Mouse (Mus musculus) intestine, embryonic 15.5 days (tissue): ENCODE measurements around the gene Strip1. TPM values are rescaled to one million over a fixed set of nuclear protein-coding genes. Genes with fewer than 3 reads are reported as not detected.

ENCODE experiments used
- ATAC-seq: fragments of 200-750 bp; cut with Nextera tagmentation; 2 replicates; pipeline ENCODE4 v1.8.0; 2017; ENCODE audit warnings: moderate TSS enrichment, moderate library complexity
- H3K27ac ChIP-seq: fragments of 300-500 bp; sonication (generic); 2 replicates; pipeline ENCODE4 v1.5.1; 2015; ENCODE audit warnings: mild to moderate bottlenecking, inconsistent platforms
- H3K27me3 ChIP-seq: fragments of 300-500 bp; sonication (generic); replicated peaks from 2 replicates; pipeline ENCODE4 v1.6.1; 2015; ENCODE audit warnings: inconsistent platforms
- H3K36me3 ChIP-seq: fragments of 300-500 bp; sonication (generic); 2 replicates; pipeline ENCODE4 v1.6.1; 2015; ENCODE audit warnings: inconsistent platforms
- H3K4me1 ChIP-seq: fragments of 300-500 bp; sonication (generic); replicated peaks from 2 replicates; pipeline ENCODE4 v1.6.1; 2015; ENCODE audit warnings: inconsistent platforms
- H3K4me2 ChIP-seq: fragments of 300-500 bp; sonication (generic); replicated peaks from 2 replicates; pipeline ENCODE4 v1.6.1; 2015; ENCODE audit warnings: mild to moderate bottlenecking, inconsistent platforms
- H3K4me3 ChIP-seq: fragments of 300-500 bp; sonication (generic); replicated peaks from 2 replicates; pipeline ENCODE4 v1.5.1; 2015; ENCODE audit warnings: inconsistent platforms
- H3K9ac ChIP-seq: fragments of 300-500 bp; sonication (generic); 2 replicates; pipeline ENCODE4 v1.6.1; 2015; ENCODE audit warnings: inconsistent platforms
- H3K9me3 ChIP-seq: fragments of 300-500 bp; sonication (generic); 2 replicates; pipeline ENCODE4 v1.6.1; 2016; ENCODE audit warnings: inconsistent platforms
- WGBS: fragments of 180-500 bp; shearing (Covaris S2); methylation state at CpG from one replicate; pipeline ENCODE4 v1.1.7; 2015; 5-methylcytosine and 5-hydroxymethylcytosine counted together
- polyA plus RNA-seq: library from polyadenylated mRNA; unstranded; fragments of >200 nt; fragmentation: Nextera tagmentation; extraction: Ambion mirVana; gene quantifications from 2 replicates; pipeline ENCODE4 v1.2.1, GENCODE M21; 2015

Gene Strip1
- polyA plus RNA-seq, 1 experiment from 2014 or later: 37.3 TPM

- no peak for ATAC-seq
- Histone ChIP-seq H3K36me3 (no peaks in the 10 kb centered on the region), H3K4me3 (peak overlapping the region; percentile 27), H3K4me1 (peaks cover 5% of the 10 kb centered on the region; the same call in 1 of the 2 replicates), H3K9me3 (no peaks in the 10 kb centered on the region), H3K4me2 (peak overlapping the region; percentile 58), H3K27me3 (peaks cover 81% of the 10 kb centered on the region), H3K27ac (no peak overlapping the region), H3K9ac (no peak overlapping the region)
- WGBS: 4% methylated on average over 18 of the region's 18 CpGs
Measured at GRCm38 (mm10) chr3:107582130-107582874, 49.2 kb downstream of the Strip1 start.

- ATAC-seq: no peak
- Histone ChIP-seq H3K4me3 (no peak overlapping the region), H3K9me3 (no peaks in the 10 kb centered on the region), H3K27me3 (peaks cover 71% of the 10 kb centered on the region), H3K4me1 (peaks cover 5% of the 10 kb centered on the region; the same call in 1 of the 2 replicates), H3K36me3 (no peaks in the 10 kb centered on the region), H3K9ac (no peak overlapping the region), H3K4me2 (no peak overlapping the region), H3K27ac (no peak overlapping the region)
- 9% methylated on average over 15 of the region's 15 CpGs for WGBS
Measured at GRCm38 (mm10) chr3:107581103-107582010, 50.1 kb downstream of the Strip1 start.

GRCm38 (mm10) chr3:107579466-107579865 lies 52.0 kb downstream of the Strip1 start:
- Histone ChIP-seq H3K4me2 (no peak overlapping the region), H3K4me1 (peaks cover 5% of the 10 kb centered on the region; the same call in 1 of the 2 replicates), H3K9ac (no peak overlapping the region), H3K36me3 (no peaks in the 10 kb centered on the region), H3K27me3 (peaks cover 53% of the 10 kb centered on the region), H3K9me3 (no peaks in the 10 kb centered on the region), H3K27ac (no peak overlapping the region), H3K4me3 (no peak overlapping the region)
- ATAC-seq: no peak; the same call in 1 of the 2 replicates
- 5% methylated on average over 4 of the region's 4 CpGs for WGBS

GRCm38 (mm10) chr3:107577810-107578390 lies 53.6 kb downstream of the Strip1 start:
- Histone ChIP-seq H3K9me3 (no peaks in the 10 kb centered on the region), H3K4me2 (no peak overlapping the region), H3K27me3 (peaks cover 37% of the 10 kb centered on the region), H3K9ac (no peak overlapping the region), H3K27ac (no peak overlapping the region), H3K36me3 (no peaks in the 10 kb centered on the region), H3K4me3 (no peak overlapping the region), H3K4me1 (peaks cover 3% of the 10 kb centered on the region; the same call in 1 of the 2 replicates)
- 15% methylated on average over 3 of the region's 3 CpGs for WGBS
- peak; percentile 88 for ATAC-seq

- no peaks in the 10 kb centered on the region for H3K9me3 ChIP-seq
- no peak overlapping the region for H3K9ac ChIP-seq
- H3K27ac ChIP-seq: no peak overlapping the region
- ATAC-seq: no peak
- H3K4me3 ChIP-seq: no peak overlapping the region
- H3K36me3 ChIP-seq: no peaks in the 10 kb centered on the region
- no peaks in the 10 kb centered on the region for H3K4me1 ChIP-seq
- WGBS: 81% methylated on average over 3 of the region's 3 CpGs
- peaks cover 32% of the 10 kb centered on the region for H3K27me3 ChIP-seq
- no peak overlapping the region for H3K4me2 ChIP-seq
Measured at GRCm38 (mm10) chr3:107576807-107577206, 54.7 kb downstream of the Strip1 start.

- H3K4me1 ChIP-seq: no peaks in the 10 kb centered on the region
- no peak overlapping the region for H3K4me2 ChIP-seq
- no peak overlapping the region for H3K27ac ChIP-seq
- 55% methylated on average over 2 of the region's 2 CpGs for WGBS
- no peaks in the 10 kb centered on the region for H3K36me3 ChIP-seq
- no peak for ATAC-seq
- H3K9me3 ChIP-seq: no peaks in the 10 kb centered on the region
- peaks cover 3% of the 10 kb centered on the region for H3K27me3 ChIP-seq
- no peak overlapping the region for H3K9ac ChIP-seq
- no peak overlapping the region for H3K4me3 ChIP-seq
Measured at GRCm38 (mm10) chr3:107571205-107571604, 60.3 kb downstream of the Strip1 start.

- ATAC-seq: peak; percentile 39; the same call in 1 of the 2 replicates
Measured at GRCm38 (mm10) chr3:107568721-107569120, 62.8 kb downstream of the Strip1 start.

GRCm38 (mm10) chr3:107567766-107568165 lies 63.7 kb downstream of the Strip1 start:
- Histone ChIP-seq H3K4me1 (no peaks in the 10 kb centered on the region), H3K4me3 (no peak overlapping the region), H3K9me3 (no peaks in the 10 kb centered on the region), H3K27ac (no peak overlapping the region), H3K4me2 (no peak overlapping the region), H3K27me3 (peaks cover 7% of the 10 kb centered on the region), H3K9ac (no peak overlapping the region), H3K36me3 (no peaks in the 10 kb centered on the region)
- no peak for ATAC-seq
- 73% methylated on average over 7 of the region's 7 CpGs for WGBS

More at GRCm38 (mm10) chr3:107568721-107569120, 62.8 kb downstream of the Strip1 start:
- H3K4me1 ChIP-seq: no peaks in the 10 kb centered on the region
- 43% methylated on average over 4 of the region's 4 CpGs for WGBS
- H3K27me3 ChIP-seq: peaks cover 7% of the 10 kb centered on the region
- no peak overlapping the region for H3K4me3 ChIP-seq
- H3K9me3 ChIP-seq: no peaks in the 10 kb centered on the region
- H3K36me3 ChIP-seq: no peaks in the 10 kb centered on the region
- H3K4me2 ChIP-seq: no peak overlapping the region
- H3K27ac ChIP-seq: no peak overlapping the region
- H3K9ac ChIP-seq: no peak overlapping the region

- H3K4me2 ChIP-seq: no peak overlapping the region
- peaks cover 3% of the 10 kb centered on the region for H3K27me3 ChIP-seq
- ATAC-seq: no peak
- no peak overlapping the region for H3K27ac ChIP-seq
- 13% methylated on average over 3 of the region's 3 CpGs for WGBS
- no peaks in the 10 kb centered on the region for H3K9me3 ChIP-seq
- H3K4me1 ChIP-seq: no peaks in the 10 kb centered on the region
- H3K9ac ChIP-seq: no peak overlapping the region
- H3K36me3 ChIP-seq: no peaks in the 10 kb centered on the region
- no peak overlapping the region for H3K4me3 ChIP-seq
Measured at GRCm38 (mm10) chr3:107565331-107565730, 66.2 kb downstream of the Strip1 start.

GRCm38 (mm10) chr3:107563880-107564279 lies 67.6 kb downstream of the Strip1 start:
- no peaks in the 10 kb centered on the region for H3K36me3 ChIP-seq
- H3K9ac ChIP-seq: no peak overlapping the region
- no peak overlapping the region for H3K4me2 ChIP-seq
- H3K4me1 ChIP-seq: no peaks in the 10 kb centered on the region
- H3K9me3 ChIP-seq: no peaks in the 10 kb centered on the region
- H3K4me3 ChIP-seq: no peak overlapping the region
- 44% methylated on average over 4 of the region's 4 CpGs for WGBS
- H3K27me3 ChIP-seq: peaks cover 3% of the 10 kb centered on the region
- no peak overlapping the region for H3K27ac ChIP-seq
- no peak for ATAC-seq

GRCm38 (mm10) chr3:107562591-107562990 lies 68.9 kb downstream of the Strip1 start:
- Histone ChIP-seq H3K9ac (no peak overlapping the region), H3K9me3 (no peaks in the 10 kb centered on the region), H3K27ac (no peak overlapping the region), H3K27me3 (peaks cover 6% of the 10 kb centered on the region; the same call in 1 of the 2 replicates), H3K4me3 (no peak overlapping the region), H3K4me2 (no peak overlapping the region), H3K36me3 (no peaks in the 10 kb centered on the region), H3K4me1 (no peaks in the 10 kb centered on the region)
- 69% methylated on average over 4 of the region's 4 CpGs for WGBS
- ATAC-seq: no peak
